Mouse (Mus musculus): ENCODE measurements around the gene Vmn1r219.
A peak's percentile ranks its signal among the peaks of the same experiment; 100 is the strongest.
"Not testable (repeated sequence)": the region's sequence is repeated elsewhere in the genome, so short reads cannot be mapped to it uniquely, and the experiment has no call there.

The Vmn1r219 gene

GRCm38 (mm10) chr13:23159012-23159411, at the start of gene Vmn1r219:
TSS of gene Vmn1r219 (plus strand) at chr13:23159312.
- DNase-seq (ENCODE audit: extremely low read depth, insufficient read length, low spot score): no peak

- not testable (repeated sequence) for DNase-seq (ENCODE audit: extremely low read depth, insufficient read length, low spot score)
Measured at GRCm38 (mm10) chr13:23118126-23118525, 41.0 kb upstream of the Vmn1r219 start, which contains the start of gene Vmn1r217. TSS of gene Vmn1r217 (minus strand) at chr13:23118226.

- DNase-seq (ENCODE audit: extremely low read depth, insufficient read length, low spot score): no peak
Measured at GRCm38 (mm10) chr13:23120611-23121010, 38.5 kb upstream of the Vmn1r219 start.

- DNase-seq (ENCODE audit: extremely low read depth, insufficient read length, low spot score): no peak
Measured at GRCm38 (mm10) chr13:23133099-23133498, 26.0 kb upstream of the Vmn1r219 start, which contains the start of gene Vmn1r218. TSS of gene Vmn1r218 (plus strand) at chr13:23133155.

GRCm38 (mm10) chr13:23133501-23133900, 25.6 kb upstream of the Vmn1r219 start:
- no peak for DNase-seq (ENCODE audit: extremely low read depth, insufficient read length, low spot score)

GRCm38 (mm10) chr13:23138880-23139279, 20.2 kb upstream of the Vmn1r219 start:
- DNase-seq (ENCODE audit: extremely low read depth, insufficient read length, low spot score): no peak

GRCm38 (mm10) chr13:23157848-23158247, 1.3 kb upstream of the Vmn1r219 start:
- peak; percentile 40 for DNase-seq (ENCODE audit: extremely low read depth, insufficient read length, low spot score)

GRCm38 (mm10) chr13:23166471-23166870, 7.4 kb downstream of the Vmn1r219 start:
- DNase-seq (ENCODE audit: extremely low read depth, insufficient read length, low spot score): not testable (repeated sequence)

- DNase-seq (ENCODE audit: extremely low read depth, insufficient read length, low spot score): no peak
Measured at GRCm38 (mm10) chr13:23187875-23188274, 28.8 kb downstream of the Vmn1r219 start, which contains the start of gene Vmn1r220. TSS of gene Vmn1r220 (minus strand) at chr13:23187975.

GRCm38 (mm10) chr13:23203885-23204284, 44.8 kb downstream of the Vmn1r219 start:
- DNase-seq (ENCODE audit: extremely low read depth, insufficient read length, low spot score): not testable (repeated sequence)

- not testable (repeated sequence) for DNase-seq (ENCODE audit: extremely low read depth, insufficient read length, low spot score)
Measured at GRCm38 (mm10) chr13:23213827-23214226, 54.7 kb downstream of the Vmn1r219 start, which contains the start of gene Vmn1r221. TSS of gene Vmn1r221 (plus strand) at chr13:23214127.

Measured in 3134 (cell line).